23 mouse cellular contexts compared by ENCODE assay signal in the genomic region with DNA sequence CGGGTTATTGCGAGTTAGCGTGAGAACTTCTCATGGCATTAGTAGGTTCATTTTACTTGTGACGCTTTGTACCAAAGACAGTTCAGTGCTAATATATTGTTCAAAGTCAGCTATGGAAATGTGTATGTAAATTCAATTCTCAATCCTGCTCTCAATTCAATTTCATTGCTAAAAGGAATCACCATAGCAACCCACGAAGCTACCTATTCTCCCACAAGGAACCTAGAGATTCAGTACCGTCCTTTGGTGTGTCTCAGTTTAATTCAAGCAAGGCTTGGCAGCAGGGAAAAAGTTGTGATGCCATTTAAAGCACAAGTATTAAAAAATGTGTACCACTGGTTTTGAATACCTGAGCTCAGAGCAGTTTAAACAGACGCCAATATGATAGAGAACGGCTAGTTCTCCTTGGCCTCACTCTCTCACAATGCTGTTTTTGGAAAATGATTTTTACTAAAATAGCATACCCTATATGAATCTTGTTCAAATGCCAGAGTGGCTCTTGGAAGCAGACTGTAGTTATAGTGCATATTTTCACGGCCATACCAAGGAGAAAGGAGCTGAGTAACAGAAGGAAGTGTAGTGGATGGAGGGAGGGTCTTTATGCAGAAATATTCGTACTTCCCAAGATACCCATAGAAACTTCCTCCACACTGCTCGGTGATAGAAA.
A peak's percentile ranks its signal among the peaks of the same experiment; 100 is the strongest.
DNase-seq lines count a peak whose midpoint lies in the region; ATAC-seq and TF ChIP-seq lines count a peak whose summit lies in the region.
"Had no signal": no experiment of that assay in that cellular context is flagged by ENCODE, and none has a peak within 500 bp of the region (broad histone marks: within the 10 kb centered on the region; RNA-seq: fewer than 3 reads in every experiment).

No protein-coding gene starts in this region.

- H3K27me3 ChIP-seq in forebrain, postnatal 0 days (ENCODE audit: insufficient read depth, low read length): no peaks in the 10 kb centered on the region
- no peaks in the 10 kb centered on the region for H3K27me3 ChIP-seq in forebrain, embryonic 10.5 days (ENCODE audit: poor library complexity, severe bottlenecking)
- H3K27me3 ChIP-seq: embryonic facial prominence, embryonic 15.5 days; forebrain, embryonic 15.5 days; heart, embryonic 12.5 days; hindbrain, embryonic 15.5 days had no signal

- no peaks in the 10 kb centered on the region for H3K36me3 ChIP-seq in forebrain, postnatal 0 days (ENCODE audit: insufficient read depth)
- H3K36me3 ChIP-seq in forebrain, embryonic 10.5 days (replicated peaks): no peaks in the 10 kb centered on the region
- H3K36me3 ChIP-seq: embryonic facial prominence, embryonic 15.5 days; forebrain, embryonic 15.5 days; G1E; heart, embryonic 12.5 days; hindbrain, embryonic 10.5 days; hindbrain, embryonic 15.5 days had no signal

- intact Hi-C loops in left cerebral cortex, postnatal 25 days (cut with DNase I): no loop called here

- WGBS in forebrain, postnatal 0 days: 69% methylated on average over 11 of the region's 11 CpGs
- 92% methylated on average over 11 of the region's 11 CpGs for WGBS in forebrain, embryonic 10.5 days

- peak overlapping the region; percentile 51; the same call in 1 of the 2 replicates for H3K27ac ChIP-seq in forebrain, postnatal 0 days (ENCODE audit: low read depth, low read length)
- H3K27ac ChIP-seq in forebrain, embryonic 10.5 days: no peak overlapping the region
- H3K27ac ChIP-seq: embryonic facial prominence, embryonic 15.5 days; forebrain, embryonic 15.5 days; gastrocnemius, adult 2 months; hindbrain, embryonic 10.5 days; hindbrain, embryonic 15.5 days had no signal

- H3K4me2 ChIP-seq in forebrain, postnatal 0 days (ENCODE audit: low read depth): no peak overlapping the region
- H3K4me2 ChIP-seq: embryonic facial prominence, embryonic 15.5 days; forebrain, embryonic 15.5 days; heart, embryonic 12.5 days; hindbrain, embryonic 15.5 days had no signal

- no peak overlapping the region for H3K4me3 ChIP-seq in forebrain, postnatal 0 days (ENCODE audit: low read depth, low read length)
- no peak overlapping the region for H3K4me3 ChIP-seq in forebrain, embryonic 10.5 days
- H3K4me3 ChIP-seq: embryonic facial prominence, embryonic 15.5 days; erythroblast, embryonic 14.5 days; forebrain, embryonic 15.5 days; gastrocnemius, adult 2 months; heart, embryonic 12.5 days; hindbrain, embryonic 10.5 days; hindbrain, embryonic 15.5 days had no signal

- DNase-seq in forebrain, postnatal 0 days: peak; percentile 61
- DNase-seq in forebrain, embryonic 10.5 days (ENCODE audit: extremely low spot score, low spot score): no peak
- DNase-seq in left cerebral cortex, postnatal 25 days (ENCODE audit: low spot score in 2 of 2): peak; percentile 42 to 68
- no peak for DNase-seq in left cerebral cortex, adult 11 months (ENCODE audit: low spot score)
- peak; percentile 15 for DNase-seq in right cerebral cortex, adult 18-20 months
- DNase-seq in right cerebral cortex, postnatal 4 days: no peak
- no peak for DNase-seq in cerebellum, adult 11-12 months
- DNase-seq: adrenal gland, adult 8-10 months; adrenal gland, postnatal 36 days; B cell, adult 2 months; cerebellum, adult 18-20 months; cerebellum, adult 9-11 months; embryo, embryonic 11 days; gastrocnemius, adult 2 months; gastrocnemius, postnatal 25 days had no signal

- no peak for TF ChIP-seq CTCF in forebrain, postnatal 0 days (IDR thresholded peaks at IDR 0.05; ENCODE audit: low read depth)

- H3K9ac ChIP-seq in forebrain, postnatal 0 days: no peak overlapping the region
- H3K9ac ChIP-seq: embryonic facial prominence, embryonic 15.5 days; forebrain, embryonic 15.5 days; heart, embryonic 12.5 days; hindbrain, embryonic 15.5 days had no signal

- peak; percentile 59; the same call in 1 of the 2 replicates for ATAC-seq in forebrain, postnatal 0 days
- ATAC-seq: CD4-positive, CD25-positive, alpha-beta regulatory T cell, adult 4 months; forebrain, embryonic 15.5 days had no signal

- no peaks in the 10 kb centered on the region for H3K9me3 ChIP-seq in forebrain, postnatal 0 days (ENCODE audit: low read length)
- H3K9me3 ChIP-seq in forebrain, embryonic 10.5 days: no peaks in the 10 kb centered on the region
- H3K9me3 ChIP-seq: embryonic facial prominence, embryonic 15.5 days; forebrain, embryonic 15.5 days; hindbrain, embryonic 10.5 days; hindbrain, embryonic 15.5 days had no signal

- no peaks in the 10 kb centered on the region for H3K4me1 ChIP-seq in forebrain, postnatal 0 days (ENCODE audit: insufficient read depth)
- H3K4me1 ChIP-seq in forebrain, embryonic 10.5 days: no peaks in the 10 kb centered on the region
- H3K4me1 ChIP-seq: embryonic facial prominence, embryonic 15.5 days; forebrain, embryonic 15.5 days; heart, embryonic 12.5 days; hindbrain, embryonic 10.5 days; hindbrain, embryonic 15.5 days had no signal

Comparison
In these comparisons a context has a peak if more than half of its experiments do, and no peak if none do; other contexts are left out.
1. DNase-seq: peak in forebrain, postnatal 0 days (single experiment), left cerebral cortex, postnatal 25 days (2 of 2) and right cerebral cortex, adult 18-20 months (single experiment); none in forebrain, embryonic 10.5 days (single experiment), left cerebral cortex, adult 11 months (single experiment), right cerebral cortex, postnatal 4 days (single experiment) and cerebellum, adult 11-12 months (single experiment).